Mouse (Mus musculus): Measurements from ENCODE around the gene Fthl17c. TPM values are rescaled to one million over a fixed set of nuclear protein-coding genes. Genes with fewer than 3 reads are reported as not detected.
A peak's percentile ranks its signal among the peaks of the same experiment; 100 is the strongest.
"Not testable (repeated sequence)": the region's sequence is repeated elsewhere in the genome, so short reads cannot be mapped to it uniquely, and the experiment has no call there.

The Fthl17c gene
- not detected in 2 replicates for polyA plus RNA-seq (2012; rRNA removed)
- polyA plus RNA-seq (2014; fragmentation: Nextera tagmentation; extraction: Ambion mirVana): not detected in 2 replicates

- not testable (repeated sequence) for H3K27me3 ChIP-seq (ENCODE audit: control insufficient read depth, insufficient read depth, low read length); H3K9ac ChIP-seq (replicated peaks); H3K9me3 ChIP-seq (ENCODE audit: control insufficient read depth, low read length); H3K4me3 ChIP-seq (ENCODE audit: insufficient read depth in 1 of 2, low read depth in 2 of 2, low read length in 2 of 2); DNase-seq (ENCODE audit: low read depth in 3 of 3, low spot score in 3 of 3); H3K4me1 ChIP-seq (replicated peaks; ENCODE audit: control insufficient read depth in 2 of 2, insufficient read depth in 2 of 2, low read length in 1 of 2); H3K36me3 ChIP-seq (replicated peaks; ENCODE audit: control insufficient read depth, insufficient read depth, low read depth); H3K27ac ChIP-seq; ATAC-seq (ENCODE audit: insufficient read depth); H3K4me2 ChIP-seq (ENCODE audit: low read depth)
- no CpG with 5 or more reads among the region's 11 CpGs for WGBS (ENCODE audit: insufficient replicate concordance)
Measured at GRCm38 (mm10) chrX:8976459-8976858, at the start of gene Fthl17c. Fthl17c (minus strand) TSS chrX:8976559.

- no peak for ATAC-seq (ENCODE audit: insufficient read depth)
- Histone ChIP-seq H3K27ac (no peak overlapping the region), H3K9me3 (ENCODE audit: control insufficient read depth, low read length) (no peaks in the 10 kb centered on the region), H3K36me3 (replicated peaks; ENCODE audit: control insufficient read depth, insufficient read depth, low read depth) (no peaks in the 10 kb centered on the region), H3K9ac (replicated peaks) (no peak overlapping the region), H3K27me3 (ENCODE audit: control insufficient read depth, insufficient read depth, low read length) (no peaks in the 10 kb centered on the region), H3K4me1 (replicated peaks; ENCODE audit: control insufficient read depth in 2 of 2, insufficient read depth in 2 of 2, low read length in 1 of 2) (no peaks in the 10 kb centered on the region), H3K4me2 (ENCODE audit: low read depth) (no peak overlapping the region), H3K4me3 (ENCODE audit: insufficient read depth in 1 of 2, low read depth in 2 of 2, low read length in 2 of 2) (no peak overlapping the region)
- 43% methylated on average over 10 of the region's 10 CpGs for WGBS (ENCODE audit: insufficient replicate concordance)
- TF ChIP-seq EP300 (IDR thresholded peaks at IDR 0.05; ENCODE audit: low read depth): no peak
- TF ChIP-seq CTCF (IDR thresholded peaks at IDR 0.05; ENCODE audit: low read depth): no peak
- DNase-seq (ENCODE audit: low read depth in 3 of 3, low spot score in 3 of 3): no peak
Measured at GRCm38 (mm10) chrX:9019481-9019880, 43.1 kb upstream of the Fthl17c start.

GRCm38 (mm10) chrX:9016079-9016478 is 39.7 kb upstream of the Fthl17c start:
- WGBS (ENCODE audit: insufficient replicate concordance): 30% methylated on average over 1 of the region's 1 CpGs

GRCm38 (mm10) chrX:8986655-8987054 is 10.3 kb upstream of the Fthl17c start, which contains the start of gene Fthl17d:
Fthl17d (minus strand) TSS chrX:8986755.
- not testable (repeated sequence) for H3K27me3 ChIP-seq (ENCODE audit: control insufficient read depth, insufficient read depth, low read length); H3K4me1 ChIP-seq (replicated peaks; ENCODE audit: control insufficient read depth in 2 of 2, insufficient read depth in 2 of 2, low read length in 1 of 2); H3K9me3 ChIP-seq (ENCODE audit: control insufficient read depth, low read length); ATAC-seq (ENCODE audit: insufficient read depth); H3K4me2 ChIP-seq (ENCODE audit: low read depth); H3K9ac ChIP-seq (replicated peaks); H3K4me3 ChIP-seq (ENCODE audit: insufficient read depth in 1 of 2, low read depth in 2 of 2, low read length in 2 of 2); DNase-seq (ENCODE audit: low read depth in 3 of 3, low spot score in 3 of 3); H3K36me3 ChIP-seq (replicated peaks; ENCODE audit: control insufficient read depth, insufficient read depth, low read depth); H3K27ac ChIP-seq
- WGBS (ENCODE audit: insufficient replicate concordance): no CpG with 5 or more reads among the region's 9 CpGs

More at GRCm38 (mm10) chrX:9016079-9016478, 39.7 kb upstream of the Fthl17c start:
- Histone ChIP-seq H3K4me3 (ENCODE audit: insufficient read depth in 1 of 2, low read depth in 2 of 2, low read length in 2 of 2) (no peak overlapping the region), H3K27me3 (ENCODE audit: control insufficient read depth, insufficient read depth, low read length) (no peaks in the 10 kb centered on the region), H3K4me1 (replicated peaks; ENCODE audit: control insufficient read depth in 2 of 2, insufficient read depth in 2 of 2, low read length in 1 of 2) (no peaks in the 10 kb centered on the region), H3K9ac (replicated peaks) (no peak overlapping the region), H3K9me3 (ENCODE audit: control insufficient read depth, low read length) (no peaks in the 10 kb centered on the region), H3K27ac (no peak overlapping the region), H3K36me3 (replicated peaks; ENCODE audit: control insufficient read depth, insufficient read depth, low read depth) (no peaks in the 10 kb centered on the region), H3K4me2 (ENCODE audit: low read depth) (no peak overlapping the region)
- no peak for DNase-seq (ENCODE audit: low read depth in 3 of 3, low spot score in 3 of 3)
- ATAC-seq (ENCODE audit: insufficient read depth): no peak
- TF ChIP-seq CTCF (IDR thresholded peaks at IDR 0.05; ENCODE audit: low read depth) (no peak), EP300 (IDR thresholded peaks at IDR 0.05; ENCODE audit: low read depth) (no peak)

GRCm38 (mm10) chrX:8964618-8965017 is 11.7 kb downstream of the Fthl17c start:
- not testable (repeated sequence) for H3K9ac ChIP-seq (replicated peaks); H3K4me3 ChIP-seq (ENCODE audit: insufficient read depth in 1 of 2, low read depth in 2 of 2, low read length in 2 of 2); DNase-seq (ENCODE audit: low read depth in 3 of 3, low spot score in 3 of 3); H3K9me3 ChIP-seq (ENCODE audit: control insufficient read depth, low read length); H3K4me1 ChIP-seq (replicated peaks; ENCODE audit: control insufficient read depth in 2 of 2, insufficient read depth in 2 of 2, low read length in 1 of 2); H3K27ac ChIP-seq; H3K27me3 ChIP-seq (ENCODE audit: control insufficient read depth, insufficient read depth, low read length); H3K4me2 ChIP-seq (ENCODE audit: low read depth); ATAC-seq (ENCODE audit: insufficient read depth); H3K36me3 ChIP-seq (replicated peaks; ENCODE audit: control insufficient read depth, insufficient read depth, low read depth)
- WGBS (ENCODE audit: insufficient replicate concordance): 26% methylated on average over 4 of the region's 4 CpGs
- peak; percentile 33 for TF ChIP-seq CTCF (IDR thresholded peaks at IDR 0.05; ENCODE audit: low read depth)

GRCm38 (mm10) chrX:8962875-8963274 is 13.5 kb downstream of the Fthl17c start, which contains the start of gene Fthl17b:
Fthl17b (minus strand) TSS chrX:8962975.
- ATAC-seq (ENCODE audit: insufficient read depth); H3K36me3 ChIP-seq (replicated peaks; ENCODE audit: control insufficient read depth, insufficient read depth, low read depth); H3K9me3 ChIP-seq (ENCODE audit: control insufficient read depth, low read length); H3K4me2 ChIP-seq (ENCODE audit: low read depth); H3K4me1 ChIP-seq (replicated peaks; ENCODE audit: control insufficient read depth in 2 of 2, insufficient read depth in 2 of 2, low read length in 1 of 2); H3K4me3 ChIP-seq (ENCODE audit: insufficient read depth in 1 of 2, low read depth in 2 of 2, low read length in 2 of 2); DNase-seq (ENCODE audit: low read depth in 3 of 3, low spot score in 3 of 3); H3K27ac ChIP-seq; H3K9ac ChIP-seq (replicated peaks); H3K27me3 ChIP-seq (ENCODE audit: control insufficient read depth, insufficient read depth, low read length): not testable (repeated sequence)
- 85% methylated on average over 4 of the region's 11 CpGs for WGBS (ENCODE audit: insufficient replicate concordance)
